Mouse (Mus musculus): Measurements from ENCODE around the gene Hipk2.

Gene Hipk2

DNA sequence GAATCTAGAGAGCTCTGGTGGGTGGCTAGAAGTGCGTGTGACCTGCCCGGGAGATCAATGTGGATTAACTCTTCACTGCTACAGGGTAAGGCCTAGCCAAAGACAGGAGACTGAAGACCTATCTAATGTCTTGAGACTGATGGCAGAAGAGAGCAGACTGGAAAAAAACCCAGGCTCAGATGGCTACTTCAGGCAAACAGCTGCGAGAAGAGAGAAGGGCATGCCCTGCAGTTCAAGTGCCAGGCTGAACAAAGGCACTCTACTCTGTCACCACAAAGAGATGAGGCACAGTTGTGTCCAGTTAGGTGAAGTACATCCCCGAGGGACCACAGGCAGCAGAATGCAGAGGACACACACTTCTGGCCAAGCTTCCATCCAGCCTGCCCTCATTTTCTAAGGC, 37.9 kb downstream of the Hipk2 start:
- in situ Hi-C loops (cut with MboI; ENCODE audit: low sequenced_read_pairs) = no loop called here

DNA sequence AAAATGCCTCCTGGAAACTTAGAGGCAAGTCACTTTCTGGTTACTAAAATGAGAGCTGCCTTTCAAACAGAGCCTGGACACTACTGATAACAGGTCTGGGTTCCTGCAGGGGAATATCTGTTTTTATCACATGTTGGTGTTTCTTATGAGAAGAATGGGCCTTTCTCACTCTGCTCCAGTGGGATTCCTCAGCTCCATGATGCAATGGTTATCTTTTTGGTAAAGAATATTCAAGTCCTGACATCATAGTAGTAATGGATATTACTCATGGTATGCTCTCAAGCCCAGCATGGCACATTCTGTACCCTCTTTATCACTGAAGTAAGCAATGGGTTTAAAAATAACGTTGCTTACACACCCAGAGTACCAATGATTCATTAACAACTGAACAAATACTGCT, 40.7 kb downstream of the Hipk2 start:
- in situ Hi-C loops (cut with MboI; ENCODE audit: low sequenced_read_pairs) = no loop called here

DNA sequence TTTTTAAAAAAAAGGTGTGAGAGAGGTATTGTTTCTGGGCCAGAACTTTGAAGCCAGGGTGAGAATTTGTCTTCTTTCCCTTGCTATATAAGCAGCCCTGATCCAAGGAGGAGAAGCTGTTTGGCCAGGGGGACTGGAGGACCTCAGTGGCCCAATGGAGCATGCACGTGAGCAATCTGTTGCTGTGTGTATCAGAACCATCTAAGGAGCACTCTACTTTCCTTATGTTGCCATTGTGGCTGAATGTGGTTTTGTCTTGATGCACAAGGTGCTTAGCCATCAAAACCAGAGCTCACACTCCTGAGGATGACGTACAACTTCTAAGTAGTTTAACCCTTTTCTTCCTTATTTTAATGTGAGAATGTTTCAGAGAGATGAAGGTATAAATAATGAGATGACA, 41.2 kb downstream of the Hipk2 start:
- in situ Hi-C loops (cut with MboI; ENCODE audit: low sequenced_read_pairs) = no loop called here

DNA sequence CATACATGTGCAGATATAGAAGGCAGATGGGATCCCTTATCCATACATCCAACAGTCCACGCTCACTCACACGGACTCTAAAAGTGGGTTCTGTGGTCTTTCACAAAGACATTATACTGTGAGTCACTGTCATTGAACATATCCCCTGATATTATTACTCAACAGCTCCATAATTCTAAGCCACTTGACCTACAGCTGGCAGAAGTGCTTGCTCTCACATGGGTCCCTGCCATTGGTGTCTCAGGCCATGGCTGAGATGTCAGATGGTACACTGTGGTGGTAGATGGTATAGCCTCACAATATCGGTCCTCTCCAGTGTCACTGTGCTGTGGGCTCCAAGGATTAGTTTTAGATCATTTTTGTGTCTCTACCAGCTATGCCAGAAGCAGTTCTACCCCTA, 42.2 kb downstream of the Hipk2 start:
- in situ Hi-C loops (cut with MboI; ENCODE audit: low sequenced_read_pairs) = no loop called here

DNA sequence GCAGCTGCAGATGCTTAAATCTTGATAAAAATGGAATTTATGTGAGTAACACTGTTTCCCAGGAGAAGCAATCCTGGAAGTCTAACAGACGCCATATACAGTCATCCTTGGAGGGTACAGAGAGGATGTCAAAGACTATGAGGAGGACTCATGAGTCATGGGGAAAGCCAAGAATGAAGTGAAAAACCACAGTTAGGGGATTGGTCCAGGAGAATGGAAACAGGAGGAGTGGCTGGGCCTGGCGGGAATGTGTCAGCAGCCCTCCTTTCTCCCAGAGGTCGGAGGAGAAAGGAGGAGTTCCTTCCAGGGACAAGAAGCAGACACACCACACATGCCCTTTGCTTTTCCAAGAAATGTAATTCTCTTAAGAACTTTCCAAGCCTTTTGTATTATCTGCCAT, 46.5 kb downstream of the Hipk2 start:
- in situ Hi-C loops (cut with MboI; ENCODE audit: low sequenced_read_pairs) = no loop called here

DNA sequence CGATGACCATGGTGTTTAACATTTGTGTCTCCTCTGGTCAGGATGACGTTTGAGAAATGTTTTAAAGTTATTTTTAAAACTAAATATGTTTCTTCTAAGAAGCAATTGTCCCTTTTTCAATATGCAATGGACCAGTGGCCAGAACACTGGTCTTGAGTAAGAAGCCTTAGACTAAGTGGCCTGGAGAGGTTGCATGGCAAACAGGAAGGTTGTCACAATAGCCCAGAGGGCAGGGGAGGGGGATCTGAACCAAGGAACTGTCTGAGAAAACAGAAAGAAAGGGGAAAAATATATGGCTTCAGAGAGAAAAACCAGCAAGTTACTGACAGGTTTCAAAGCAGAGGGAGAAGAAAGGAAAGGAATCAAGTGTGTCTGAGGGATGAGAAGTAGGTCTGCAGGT, 47.8 kb downstream of the Hipk2 start:
- in situ Hi-C loops (cut with MboI; ENCODE audit: low sequenced_read_pairs) = no loop called here

DNA sequence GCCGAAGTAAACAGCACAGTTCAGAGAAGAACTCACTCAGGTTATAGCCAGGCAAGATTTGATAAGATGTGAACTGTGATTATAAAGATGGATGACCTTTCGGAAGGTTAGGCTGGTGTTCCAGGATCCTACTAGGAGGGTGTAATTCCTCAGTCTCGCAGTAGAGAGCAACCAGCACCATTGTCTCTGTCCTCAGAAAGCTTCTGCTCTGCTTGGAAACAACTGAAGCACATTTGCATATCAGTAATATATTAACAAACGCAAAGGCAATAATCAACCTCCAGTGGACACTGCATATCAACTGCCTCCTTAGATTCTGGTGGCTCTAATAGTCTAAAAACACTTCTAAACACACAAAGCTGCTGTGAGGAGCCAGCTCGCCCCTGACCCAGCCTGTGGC, 48.5 kb downstream of the Hipk2 start:
- in situ Hi-C loops (cut with MboI; ENCODE audit: low sequenced_read_pairs) = no loop called here

DNA sequence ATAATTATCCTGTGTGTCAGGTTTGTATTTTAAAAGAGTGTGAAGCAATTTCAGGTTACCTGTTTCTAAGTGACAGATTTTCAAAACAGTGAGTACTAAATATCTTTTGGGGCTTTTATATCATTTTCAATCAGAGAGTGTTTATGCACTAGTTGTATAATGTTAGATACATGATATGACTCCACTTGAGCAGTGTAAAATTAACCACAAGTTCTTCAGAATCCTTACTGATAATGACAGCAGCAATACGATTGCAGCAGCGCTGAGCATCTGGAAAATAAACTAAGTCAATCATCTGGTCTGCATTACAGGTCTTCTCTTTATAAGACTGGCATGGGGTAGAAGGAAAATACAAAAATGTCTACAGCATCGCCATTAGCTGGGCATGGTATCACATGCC, 49.1 kb downstream of the Hipk2 start:
- in situ Hi-C loops (cut with MboI; ENCODE audit: low sequenced_read_pairs) = no loop called here

DNA sequence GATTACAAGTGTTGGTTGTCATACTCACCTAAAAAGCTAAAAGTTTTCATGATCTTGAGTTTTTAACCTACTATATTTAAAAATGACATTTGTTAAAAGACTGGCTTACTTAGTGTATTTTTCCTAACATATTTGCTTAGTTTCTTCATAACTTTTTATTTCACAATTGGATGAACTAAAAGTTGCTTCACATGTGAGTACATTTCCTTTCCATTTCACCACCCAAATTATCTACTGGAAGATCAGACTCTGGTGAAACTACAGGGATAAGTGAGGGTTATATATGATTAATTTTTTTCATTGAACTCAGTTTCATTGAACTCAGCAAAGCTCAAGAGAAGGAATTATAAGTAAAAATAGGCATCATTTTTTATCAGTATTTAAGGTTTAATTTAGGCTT, 50.1 kb downstream of the Hipk2 start:
- in situ Hi-C loops (cut with MboI; ENCODE audit: low sequenced_read_pairs) = no loop called here

DNA sequence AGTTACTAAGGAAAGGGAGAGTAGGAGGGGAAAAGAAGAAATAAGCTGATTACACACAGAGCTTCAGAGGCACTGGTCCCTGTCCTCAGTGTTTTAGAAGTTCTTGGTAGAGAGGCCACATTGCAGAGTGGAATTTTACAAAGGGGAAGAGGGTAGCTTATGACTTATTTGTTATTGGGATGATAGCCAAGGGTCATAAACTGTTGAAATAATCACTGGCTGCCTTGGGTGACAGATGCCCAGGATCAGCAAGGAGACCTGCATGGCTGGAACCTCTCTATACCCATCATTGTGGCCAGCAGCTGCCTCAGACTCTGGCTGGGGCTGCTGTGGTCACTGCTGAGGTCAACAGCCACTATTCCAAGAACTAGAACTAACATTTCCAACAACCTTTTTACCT, 52.1 kb downstream of the Hipk2 start:
- in situ Hi-C loops (cut with MboI; ENCODE audit: low sequenced_read_pairs) = no loop called here

DNA sequence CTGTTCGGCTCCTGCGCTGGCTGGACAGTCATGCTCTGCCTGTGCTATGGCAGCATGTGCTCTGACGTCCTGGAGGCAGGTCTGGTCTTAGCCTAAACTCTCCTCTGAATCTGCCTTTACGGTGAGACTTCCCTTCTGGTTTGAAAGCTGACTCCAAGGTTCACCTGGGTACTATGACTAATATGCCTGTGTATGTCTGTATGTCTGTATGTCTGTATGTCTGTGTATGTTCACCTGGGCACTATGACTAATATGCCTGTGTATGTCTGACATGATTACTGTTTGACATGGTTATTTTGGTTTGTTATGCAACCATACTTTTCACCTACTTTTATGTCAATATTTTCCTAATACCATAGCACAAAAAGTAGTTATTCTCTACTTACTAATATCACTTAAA, 52.8 kb downstream of the Hipk2 start:
- in situ Hi-C loops (cut with MboI; ENCODE audit: low sequenced_read_pairs) = no loop called here

DNA sequence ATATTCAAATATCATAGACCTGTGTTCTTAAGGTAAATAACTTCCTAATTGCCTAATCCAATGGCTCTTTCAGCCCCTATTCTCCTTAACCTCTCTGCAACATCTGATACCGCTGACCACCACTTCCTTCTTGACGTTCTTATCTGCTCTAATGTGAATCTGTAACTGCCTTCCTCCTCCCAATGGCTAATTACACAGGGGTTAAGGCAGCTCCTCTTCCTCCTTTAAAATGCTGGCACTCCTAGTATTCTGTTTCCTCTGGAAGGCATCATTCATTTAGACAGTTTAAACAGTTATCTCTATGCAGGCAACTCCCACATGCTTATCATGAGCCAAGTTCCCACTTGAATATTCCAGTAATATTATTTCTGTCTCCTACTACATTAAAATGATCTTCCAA, 54.3 kb downstream of the Hipk2 start:
- in situ Hi-C loops (cut with MboI; ENCODE audit: low sequenced_read_pairs) = no loop called here

DNA sequence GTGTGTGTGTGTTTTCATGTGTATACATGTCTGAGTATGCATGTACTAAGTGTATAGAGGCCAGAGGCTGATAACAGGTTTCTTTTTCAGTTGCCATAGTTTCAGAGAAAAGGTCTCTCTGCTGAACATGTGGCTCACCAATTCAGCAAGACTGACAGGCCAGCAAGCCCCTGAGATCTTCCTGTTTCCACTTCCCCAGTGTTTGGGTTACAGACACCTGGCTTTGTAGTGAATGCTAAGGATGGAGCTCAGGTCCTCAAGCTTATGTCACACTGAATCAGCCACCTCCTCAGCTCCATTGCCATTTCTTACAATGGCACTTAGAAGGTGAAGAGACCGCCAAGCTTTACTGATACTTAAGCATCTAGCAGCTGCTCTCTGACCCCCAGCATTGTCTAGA, 55.1 kb downstream of the Hipk2 start:
- in situ Hi-C loops (cut with MboI; ENCODE audit: low sequenced_read_pairs) = no loop called here

DNA sequence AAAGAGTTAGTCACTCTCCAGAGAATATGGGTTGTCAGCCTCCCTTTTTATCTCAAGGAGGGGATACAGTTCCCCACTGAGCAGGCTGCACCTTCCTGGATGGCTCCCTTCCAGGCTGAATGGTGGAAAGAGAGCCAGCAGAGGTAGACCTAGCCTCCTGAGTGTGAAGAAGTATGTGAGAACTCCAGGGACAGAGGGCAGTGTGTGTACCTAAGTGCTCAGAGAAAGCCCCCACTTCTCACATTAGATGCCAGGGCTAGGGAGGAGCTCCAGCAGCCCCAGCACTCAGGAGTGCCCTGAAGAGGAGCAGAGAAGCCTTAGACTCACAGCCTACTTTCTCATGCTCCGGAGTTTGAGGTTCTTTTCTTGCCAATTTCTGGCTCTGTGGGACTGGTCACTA, 59.7 kb downstream of the Hipk2 start:
- in situ Hi-C loops (cut with MboI; ENCODE audit: low sequenced_read_pairs) = no loop called here

DNA sequence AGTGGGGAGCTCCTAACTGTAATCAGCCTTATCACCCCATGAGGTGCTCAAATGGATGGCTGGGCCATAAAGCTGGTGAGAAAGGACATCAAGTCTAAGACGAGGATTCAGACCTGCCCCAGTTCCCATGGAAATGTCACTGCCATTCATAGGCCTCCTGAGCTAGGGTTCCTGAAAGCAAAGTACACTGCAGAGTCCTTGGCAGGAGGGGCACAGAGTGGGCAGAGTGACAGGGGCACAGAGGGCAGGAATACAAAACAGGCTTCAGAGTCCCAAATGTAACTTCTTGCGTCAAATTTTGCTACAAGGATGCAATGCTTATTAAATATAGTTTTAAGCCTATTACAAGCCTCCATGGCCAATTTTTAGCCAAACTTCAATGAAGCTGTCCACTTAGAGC, 60.4 kb downstream of the Hipk2 start:
- in situ Hi-C loops (cut with MboI; ENCODE audit: low sequenced_read_pairs) = no loop called here

DNA sequence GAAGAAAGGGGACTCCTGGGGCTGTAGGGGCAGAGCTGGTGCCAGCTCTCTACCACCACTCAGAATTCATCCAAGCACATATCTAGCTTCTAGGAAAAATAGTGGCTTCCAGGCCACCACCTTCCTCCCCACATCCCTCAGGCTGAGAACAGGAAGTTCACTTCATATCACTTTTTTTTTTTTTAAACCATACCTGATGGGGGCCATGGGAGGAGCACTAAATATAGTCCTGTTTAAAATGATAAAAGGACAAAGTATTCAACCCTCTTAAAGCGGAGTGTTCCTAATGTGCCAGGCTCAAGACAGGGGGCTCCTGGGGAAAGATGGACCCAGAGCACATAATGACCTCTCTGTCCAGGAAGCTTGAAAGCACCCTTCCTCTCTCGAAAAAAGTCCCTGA, 61.3 kb downstream of the Hipk2 start:
- in situ Hi-C loops (cut with MboI; ENCODE audit: low sequenced_read_pairs) = no loop called here

DNA sequence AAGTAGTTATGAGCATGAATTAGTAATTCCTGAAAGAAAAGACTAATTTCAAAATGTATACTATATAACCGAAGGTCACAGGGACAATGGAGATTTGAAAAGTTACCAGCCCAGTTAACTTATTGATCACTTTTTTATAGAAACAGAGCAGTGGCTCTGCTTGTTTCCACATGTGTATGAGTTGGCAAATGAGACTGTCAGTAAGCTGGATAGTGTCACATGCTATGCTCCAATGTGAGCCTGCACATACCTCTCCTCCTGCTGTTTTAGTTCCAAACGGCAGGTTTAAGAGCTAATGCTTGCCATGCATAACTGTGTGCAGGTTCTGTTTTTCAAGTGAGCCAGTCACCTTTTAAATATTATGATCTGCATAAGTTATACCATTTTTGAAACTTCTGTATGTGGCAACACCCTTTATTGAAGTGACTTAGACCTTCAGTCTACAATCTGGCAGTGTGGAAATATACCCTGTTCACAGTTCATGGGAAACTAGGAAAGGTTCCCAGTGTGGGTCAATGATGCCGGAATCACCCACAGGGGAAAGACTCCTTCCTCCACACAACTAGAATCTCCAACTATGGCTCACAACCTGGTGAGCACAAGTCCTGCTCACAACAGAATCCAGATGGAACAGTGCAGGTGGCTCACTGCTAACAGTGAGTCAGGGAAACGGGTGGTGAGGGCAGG, 64.4 kb downstream of the Hipk2 start:
- in situ Hi-C loops (cut with MboI; ENCODE audit: low sequenced_read_pairs) = no loop called here

DNA sequence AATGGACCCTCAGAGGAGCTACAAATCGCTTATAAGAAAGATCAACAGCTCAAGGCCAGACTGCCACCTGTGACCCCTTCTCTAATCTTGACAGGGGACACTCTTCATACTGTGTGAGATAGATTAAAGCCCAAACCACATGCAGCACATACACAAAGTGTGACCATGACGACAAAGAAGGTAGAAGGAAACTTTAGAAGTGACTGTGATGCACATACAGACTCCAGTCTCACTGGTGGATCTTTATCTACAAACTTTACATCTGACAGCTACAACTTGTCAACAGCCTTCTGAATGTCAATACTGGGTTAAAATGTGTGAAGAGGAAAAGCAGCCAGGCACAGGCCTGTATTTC, 65.9 kb downstream of the Hipk2 start:
- in situ Hi-C loops (cut with MboI; ENCODE audit: low sequenced_read_pairs) = no loop called here

DNA sequence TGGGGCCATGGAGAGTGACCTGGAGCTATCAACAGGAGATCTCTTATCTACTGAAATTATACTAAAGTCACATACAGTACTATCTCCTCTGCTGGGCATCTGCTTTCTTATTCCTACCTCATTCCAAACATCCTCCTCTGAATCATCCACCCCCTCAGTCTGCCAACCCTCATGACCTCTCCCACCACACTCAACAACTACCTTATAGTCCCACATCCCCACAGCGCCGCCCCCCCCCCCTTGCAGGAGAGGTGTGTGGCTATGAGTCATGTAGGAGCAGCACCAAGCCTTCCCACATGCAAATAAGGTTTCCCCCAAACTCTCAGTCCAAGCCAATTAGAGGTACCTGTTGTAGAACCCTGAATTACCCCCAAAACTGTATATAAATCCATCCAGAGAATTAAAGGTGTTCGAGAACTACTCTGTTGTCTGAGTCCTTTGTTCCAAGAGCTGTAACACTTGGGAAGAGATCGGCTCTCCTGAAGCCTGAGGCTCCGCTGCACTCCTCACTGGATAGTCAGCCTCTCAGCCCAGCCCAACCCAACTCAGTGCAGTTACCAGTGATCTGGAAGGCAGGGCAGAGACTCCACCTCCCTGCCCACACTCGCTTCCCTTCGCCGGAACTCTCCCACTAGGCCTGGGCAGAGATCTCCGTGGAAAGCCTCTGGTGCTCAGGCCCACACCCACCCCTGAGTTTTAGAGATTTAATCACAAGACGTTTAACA, 66.4 kb downstream of the Hipk2 start:
- in situ Hi-C loops (cut with MboI; ENCODE audit: low sequenced_read_pairs) = no loop called here

DNA sequence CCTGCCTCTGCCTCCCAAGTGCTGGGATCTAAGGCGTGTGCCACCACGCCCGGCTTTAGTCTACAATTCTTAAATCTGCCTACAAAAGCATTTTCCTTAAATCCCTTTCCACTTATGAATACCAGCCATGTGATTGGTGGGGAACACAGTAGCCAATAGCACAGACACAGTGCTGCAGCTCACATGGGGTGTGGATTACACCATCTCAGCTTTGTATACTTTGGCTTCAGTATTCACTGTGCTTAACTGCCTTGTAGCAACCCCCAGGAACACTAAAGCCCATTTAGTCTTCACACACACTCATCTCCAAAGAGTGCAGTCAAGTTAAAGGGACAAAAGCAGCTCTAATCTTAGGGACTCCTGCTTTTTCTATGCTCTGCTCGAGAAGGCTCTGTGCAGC, 67.6 kb downstream of the Hipk2 start:
- in situ Hi-C loops (cut with MboI; ENCODE audit: low sequenced_read_pairs) = no loop called here

DNA sequence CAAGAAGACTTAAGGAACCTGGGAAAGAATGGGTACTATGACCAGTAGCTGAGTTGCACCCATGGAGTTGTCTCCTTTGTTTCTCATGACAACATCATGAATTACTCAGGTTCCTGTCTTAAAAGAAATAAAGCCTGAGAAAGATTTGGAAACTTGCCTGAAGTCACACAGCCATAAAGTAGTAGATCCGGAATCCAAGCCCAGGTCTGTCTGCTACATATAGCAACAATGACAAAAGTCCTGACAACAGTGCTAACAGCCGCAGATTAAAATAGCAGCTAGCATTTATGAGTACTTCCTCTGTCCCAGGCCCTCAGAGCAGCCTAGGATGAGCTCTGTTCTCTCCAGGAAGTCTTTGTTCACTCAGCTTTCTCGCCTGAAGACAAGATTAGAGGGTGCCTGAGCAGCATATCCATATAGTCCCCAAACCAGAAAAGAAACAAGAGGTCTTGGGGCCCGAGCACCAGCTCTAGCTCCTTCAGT, 69.0 kb downstream of the Hipk2 start:
- in situ Hi-C loops (cut with MboI; ENCODE audit: low sequenced_read_pairs) = no loop called here

DNA sequence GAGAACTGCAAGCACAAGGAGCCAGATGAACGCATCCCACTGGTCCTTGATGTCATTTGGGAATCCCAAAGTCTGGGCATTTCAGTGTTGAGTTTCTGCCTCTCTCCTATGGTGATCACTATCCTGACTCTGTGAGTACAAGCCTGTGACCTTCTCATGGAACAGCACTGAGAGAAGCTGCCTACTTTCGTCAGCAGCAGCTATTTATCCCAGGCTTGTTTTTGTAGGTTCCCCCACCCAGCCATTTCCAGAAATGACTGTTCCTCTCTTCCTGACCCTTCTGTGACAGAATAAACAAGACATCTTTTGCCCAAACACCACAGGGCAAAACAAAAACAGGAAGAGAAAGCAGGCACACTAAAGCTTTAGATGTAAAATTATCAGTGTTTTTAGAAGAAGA, 70.4 kb downstream of the Hipk2 start:
- in situ Hi-C loops (cut with MboI; ENCODE audit: low sequenced_read_pairs) = no loop called here

DNA sequence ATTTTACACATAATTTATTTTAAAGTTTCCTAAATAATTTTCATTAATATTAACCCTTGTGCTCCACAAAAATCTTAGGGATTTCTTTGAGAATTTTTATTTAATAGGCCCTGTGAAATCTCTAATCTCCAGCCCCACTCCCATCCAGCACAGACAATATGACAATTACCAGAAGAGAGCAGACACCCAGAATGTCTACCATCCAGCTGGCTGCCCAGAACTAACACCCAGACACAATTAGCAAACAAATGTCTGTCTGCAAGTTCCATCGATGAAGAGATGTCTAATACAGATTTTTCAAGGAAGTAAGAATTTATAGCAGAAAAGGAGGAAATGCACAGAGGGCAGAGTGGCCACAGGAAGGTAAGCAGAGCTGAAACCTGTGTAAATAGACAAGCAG, 74.7 kb downstream of the Hipk2 start:
- in situ Hi-C loops (cut with MboI; ENCODE audit: low sequenced_read_pairs) = no loop called here

Data from CH12F3 (cell line).